Mouse (Mus musculus): Measurements from ENCODE around the gene Ugt1a9. TPM values are rescaled to one million over a fixed set of nuclear protein-coding genes. Genes with fewer than 3 reads are reported as not detected.
"Not testable (repeated sequence)": the region's sequence is repeated elsewhere in the genome, so short reads cannot be mapped to it uniquely, and the experiment has no call there.

Ugt1a9 gene
- polyA plus RNA-seq, 1 experiment = not detected

DNA sequence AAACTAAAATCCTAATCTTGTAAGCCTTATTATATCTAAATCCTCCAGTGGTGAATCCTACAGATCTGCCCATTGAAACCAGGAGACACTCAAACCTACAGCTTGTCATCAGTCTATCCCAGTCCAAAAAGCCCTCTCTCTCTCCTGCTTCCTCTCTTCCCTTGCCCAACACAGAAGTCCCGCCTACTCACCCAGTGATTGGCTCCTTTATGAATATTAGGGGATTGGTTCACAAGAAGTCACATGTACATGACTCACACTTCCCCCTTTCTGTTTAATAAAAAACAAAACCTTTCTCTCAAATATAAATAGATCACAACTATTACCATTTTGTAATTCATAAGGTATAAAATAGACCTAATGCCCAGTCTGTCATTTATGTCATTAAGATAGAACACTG lies 6.5 kb downstream of the Ugt1a9 start:
- TF ChIP-seq CTCF (IDR thresholded peaks at IDR 0.05; ENCODE audit: control insufficient read depth, insufficient read depth, low read length) (no peak), POLR2A (IDR thresholded peaks at IDR 0.05; ENCODE audit: borderline replicate concordance, control insufficient read depth, low read depth, low read length) (no peak)
- Histone ChIP-seq H3K4me1 (ENCODE audit: control insufficient read depth, insufficient read depth, low read length) (no peaks in the 10 kb centered on the region), H3K4me3 (replicated peaks; ENCODE audit: control insufficient read depth, low read depth, low read length) (no peak overlapping the region), H3K27ac (ENCODE audit: control insufficient read depth, insufficient read depth, low read depth, low read length, poor library complexity) (no peak overlapping the region)
- 54% methylated on average over 1 of the region's 1 CpGs for WGBS

DNA sequence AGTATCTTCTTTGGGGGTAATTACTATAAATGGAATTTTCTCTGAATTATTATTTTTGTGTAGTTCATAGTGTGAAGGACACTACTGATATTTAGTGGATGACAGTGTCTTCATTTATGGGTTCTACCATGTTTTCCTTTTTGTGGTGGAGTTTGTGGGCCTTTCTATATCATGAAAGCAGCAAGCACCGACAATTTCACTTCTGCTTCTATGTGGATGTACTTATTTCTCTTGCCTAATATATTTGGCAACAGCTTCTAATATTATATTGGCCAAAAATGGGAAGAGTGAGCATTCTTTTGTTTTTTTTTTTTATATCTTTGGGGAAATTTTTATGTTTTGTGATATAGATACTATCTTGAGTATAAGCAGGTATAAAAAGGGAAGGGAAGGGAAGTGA lies 11.1 kb downstream of the Ugt1a9 start:
- H3K4me3 ChIP-seq (replicated peaks; ENCODE audit: control insufficient read depth, low read depth, low read length) = no peak overlapping the region
- no peak overlapping the region for H3K27ac ChIP-seq (ENCODE audit: control insufficient read depth, insufficient read depth, low read depth, low read length, poor library complexity)
- H3K4me1 ChIP-seq (ENCODE audit: control insufficient read depth, insufficient read depth, low read length) = no peaks in the 10 kb centered on the region
- 22% methylated on average over 1 of the region's 1 CpGs for WGBS
- no peak for TF ChIP-seq CTCF (IDR thresholded peaks at IDR 0.05; ENCODE audit: control insufficient read depth, insufficient read depth, low read length)
- no peak for TF ChIP-seq POLR2A (IDR thresholded peaks at IDR 0.05; ENCODE audit: borderline replicate concordance, control insufficient read depth, low read depth, low read length)

DNA sequence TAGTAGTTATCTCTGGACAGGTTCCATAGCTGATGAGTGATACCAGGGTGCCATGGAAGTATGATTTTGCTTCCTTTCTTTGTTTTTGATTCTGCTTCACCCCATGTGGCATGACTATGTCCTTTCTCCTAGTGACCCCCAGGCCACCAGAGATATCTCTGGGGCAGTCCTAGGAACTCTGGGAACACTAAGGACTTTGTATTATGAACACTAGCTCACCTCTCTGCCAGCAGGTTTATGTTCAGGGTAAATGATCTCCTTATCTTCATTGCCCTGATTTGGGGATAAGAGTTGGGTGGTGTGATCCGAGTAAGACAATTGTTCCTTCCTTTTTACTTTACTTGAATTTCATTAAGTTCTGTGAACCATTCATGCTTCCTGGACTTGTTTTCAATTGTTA lies 15.5 kb downstream of the Ugt1a9 start:
- no peak for TF ChIP-seq CTCF (IDR thresholded peaks at IDR 0.05; ENCODE audit: control insufficient read depth, insufficient read depth, low read length)
- no peak for TF ChIP-seq POLR2A (IDR thresholded peaks at IDR 0.05; ENCODE audit: borderline replicate concordance, control insufficient read depth, low read depth, low read length)
- no peak overlapping the region for H3K27ac ChIP-seq (ENCODE audit: control insufficient read depth, insufficient read depth, low read depth, low read length, poor library complexity)
- WGBS = 51% methylated on average over 1 of the region's 1 CpGs
- no peak overlapping the region for H3K4me3 ChIP-seq (replicated peaks; ENCODE audit: control insufficient read depth, low read depth, low read length)
- H3K4me1 ChIP-seq (ENCODE audit: control insufficient read depth, insufficient read depth, low read length) = no peaks in the 10 kb centered on the region; the same call in 1 of the 2 replicates

DNA sequence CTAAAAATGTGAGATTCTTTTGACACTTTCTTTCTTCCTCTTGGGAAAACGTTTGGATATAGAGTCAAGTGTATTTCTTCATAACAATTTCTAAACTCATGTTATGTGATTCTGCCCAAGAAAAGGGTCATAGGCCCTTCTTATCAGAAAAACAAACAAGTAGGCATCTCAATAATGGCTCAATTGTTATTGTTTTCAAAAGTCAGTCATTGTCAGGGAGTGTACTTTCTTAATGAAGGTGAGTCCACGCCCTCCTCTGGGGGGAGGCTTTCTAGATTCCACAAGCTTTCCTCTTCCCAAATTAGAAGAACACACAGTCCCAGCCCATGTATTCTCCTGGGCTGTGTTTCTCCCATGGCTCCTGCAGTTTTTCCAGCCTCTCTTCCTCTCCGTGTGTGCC lies 16.9 kb downstream of the Ugt1a9 start, which contains the start of gene Ugt1a8:
Gene Ugt1a8, plus strand, starts transcription at position 301 of the 400 bp plus-strand sequence.
- Histone ChIP-seq H3K4me1 (ENCODE audit: control insufficient read depth, insufficient read depth, low read length) (no peaks in the 10 kb centered on the region; the same call in 1 of the 2 replicates), H3K4me3 (replicated peaks; ENCODE audit: control insufficient read depth, low read depth, low read length) (no peak within 1 kb of the TSS), H3K27ac (ENCODE audit: control insufficient read depth, insufficient read depth, low read depth, low read length, poor library complexity) (no peak within 1 kb of the TSS)
- 75% methylated on average over 3 of the region's 3 CpGs for WGBS
- no peak for TF ChIP-seq CTCF (IDR thresholded peaks at IDR 0.05; ENCODE audit: control insufficient read depth, insufficient read depth, low read length)
- TF ChIP-seq POLR2A (IDR thresholded peaks at IDR 0.05; ENCODE audit: borderline replicate concordance, control insufficient read depth, low read depth, low read length) = no peak

DNA sequence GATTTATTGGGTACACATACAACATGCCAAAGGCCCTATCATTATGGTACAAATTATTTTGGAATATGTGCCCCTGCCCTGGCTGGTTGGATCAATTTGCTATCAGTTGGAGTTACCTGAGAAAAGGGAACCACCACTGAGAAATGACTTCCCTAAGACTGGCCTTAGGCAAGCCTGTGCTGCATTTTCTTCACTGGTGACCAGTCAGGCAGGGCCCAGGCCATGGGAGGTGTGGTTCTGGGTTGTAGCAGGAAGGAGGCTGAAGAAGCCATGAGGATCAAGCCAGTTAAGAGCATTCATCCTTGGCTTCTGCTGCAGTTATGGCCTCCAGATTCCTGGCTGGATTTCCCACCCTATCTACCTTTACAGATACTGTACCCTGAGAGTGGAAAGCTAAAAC lies 21.7 kb downstream of the Ugt1a9 start:
- TF ChIP-seq POLR2A (IDR thresholded peaks at IDR 0.05; ENCODE audit: borderline replicate concordance, control insufficient read depth, low read depth, low read length) (no peak), CTCF (IDR thresholded peaks at IDR 0.05; ENCODE audit: control insufficient read depth, insufficient read depth, low read length) (no peak)
- no peaks in the 10 kb centered on the region; the same call in 1 of the 2 replicates for H3K4me1 ChIP-seq (ENCODE audit: control insufficient read depth, insufficient read depth, low read length)
- H3K27ac ChIP-seq (ENCODE audit: control insufficient read depth, insufficient read depth, low read depth, low read length, poor library complexity) = no peak overlapping the region; the same call in 1 of the 2 replicates
- H3K4me3 ChIP-seq (replicated peaks; ENCODE audit: control insufficient read depth, low read depth, low read length) = no peak overlapping the region

DNA sequence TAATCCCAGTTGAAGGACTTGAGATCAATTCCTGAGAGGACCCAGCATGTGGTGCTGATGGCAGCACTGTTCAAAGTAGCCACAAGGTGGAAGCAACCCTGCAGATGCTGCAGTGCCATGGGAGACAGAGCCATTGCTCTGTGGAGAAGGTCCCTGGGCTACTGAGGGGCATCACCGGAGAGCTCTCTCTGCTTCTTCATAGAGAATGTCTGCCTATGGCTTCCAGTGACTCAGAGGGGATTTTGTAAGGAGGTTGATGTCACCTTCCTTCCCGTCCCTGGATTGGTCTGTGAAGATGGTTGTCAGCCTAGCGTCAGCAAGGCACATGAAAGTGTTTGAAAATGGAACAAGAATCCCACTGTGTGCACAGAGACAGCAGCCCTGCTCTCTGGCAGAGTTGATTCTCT lies 23.7 kb downstream of the Ugt1a9 start:
- TF ChIP-seq CTCF (IDR thresholded peaks at IDR 0.05; ENCODE audit: control insufficient read depth, insufficient read depth, low read length) = 0 out of 2 replicates have a peak, but pooled peaks have one; percentile 13
- H3K4me1 ChIP-seq (ENCODE audit: control insufficient read depth, insufficient read depth, low read length); H3K4me3 ChIP-seq (replicated peaks; ENCODE audit: control insufficient read depth, low read depth, low read length): not testable (repeated sequence)
- 3% methylated on average over 3 of the region's 3 CpGs for WGBS
- peak overlapping the region; percentile 79 for H3K27ac ChIP-seq (ENCODE audit: control insufficient read depth, insufficient read depth, low read depth, low read length, poor library complexity)

DNA sequence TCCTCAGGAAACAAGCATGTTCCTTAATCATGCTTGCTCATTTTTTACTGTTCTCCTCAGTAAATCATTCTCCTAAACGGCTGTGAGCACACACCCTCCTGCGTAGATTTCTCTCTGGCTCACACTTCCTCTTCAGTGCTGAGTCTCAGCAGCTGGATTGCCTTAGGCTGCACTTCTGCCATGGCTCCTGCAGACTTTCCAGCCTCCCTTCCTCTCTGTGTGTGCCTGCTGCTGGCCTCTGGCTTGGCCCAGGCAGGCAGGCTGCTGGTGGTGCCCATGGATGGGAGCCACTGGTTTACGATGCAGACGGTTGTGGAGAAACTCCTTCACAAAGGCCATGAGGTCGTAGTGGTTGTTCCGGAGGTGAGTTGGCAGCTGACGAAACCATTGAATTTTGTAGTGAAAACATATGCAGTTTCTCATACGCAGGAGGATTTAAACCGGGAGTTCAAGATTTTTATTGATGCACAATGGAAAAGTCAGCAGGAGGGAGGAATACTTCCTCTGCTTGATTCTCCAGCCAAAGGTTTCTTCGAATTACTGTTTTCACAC lies 24.4 kb downstream of the Ugt1a9 start, which contains the start of gene Ugt1a7c:
Gene Ugt1a7c, plus strand, starts transcription at position 122 of the 552 bp plus-strand sequence.
- Histone ChIP-seq H3K4me3 (replicated peaks; ENCODE audit: control insufficient read depth, low read depth, low read length) (peak within 1 kb of the TSS; percentile 71), H3K27ac (ENCODE audit: control insufficient read depth, insufficient read depth, low read depth, low read length, poor library complexity) (peak within 1 kb of the TSS; percentile 92), H3K4me1 (ENCODE audit: control insufficient read depth, insufficient read depth, low read length) (peaks cover 1% of the 10 kb centered on the region; the same call in 1 of the 2 replicates)
- 3% methylated on average over 10 of the region's 10 CpGs for WGBS
- TF ChIP-seq POLR2A (IDR thresholded peaks at IDR 0.05; ENCODE audit: borderline replicate concordance, control insufficient read depth, low read depth, low read length) = peak; percentile 50; the same call in 1 of the 2 replicates
- TF ChIP-seq CTCF (IDR thresholded peaks at IDR 0.05; ENCODE audit: control insufficient read depth, insufficient read depth, low read length) = no peak

DNA sequence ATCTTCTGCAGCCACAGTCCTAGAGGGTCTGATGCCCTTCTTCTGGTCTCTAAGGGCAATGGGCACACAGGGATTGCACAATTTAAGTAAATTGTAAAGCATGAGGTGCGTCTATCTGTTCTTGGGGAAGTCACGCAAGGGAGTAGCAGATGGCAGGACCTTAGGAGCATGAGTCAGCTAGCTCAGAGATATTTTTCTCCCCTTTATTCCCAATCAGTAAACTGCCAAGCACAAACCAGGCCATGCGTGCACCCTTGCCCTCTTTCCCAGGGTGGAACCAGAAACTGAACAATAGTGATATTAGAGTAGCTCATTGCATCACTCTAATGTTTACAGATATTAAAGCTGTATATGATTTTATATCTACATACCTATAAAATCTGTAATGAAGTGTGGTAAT lies 27.9 kb downstream of the Ugt1a9 start:
- not testable (repeated sequence) for H3K4me3 ChIP-seq (replicated peaks; ENCODE audit: control insufficient read depth, low read depth, low read length); H3K4me1 ChIP-seq (ENCODE audit: control insufficient read depth, insufficient read depth, low read length); H3K27ac ChIP-seq (ENCODE audit: control insufficient read depth, insufficient read depth, low read depth, low read length, poor library complexity)
- 31% methylated on average over 3 of the region's 3 CpGs for WGBS

DNA sequence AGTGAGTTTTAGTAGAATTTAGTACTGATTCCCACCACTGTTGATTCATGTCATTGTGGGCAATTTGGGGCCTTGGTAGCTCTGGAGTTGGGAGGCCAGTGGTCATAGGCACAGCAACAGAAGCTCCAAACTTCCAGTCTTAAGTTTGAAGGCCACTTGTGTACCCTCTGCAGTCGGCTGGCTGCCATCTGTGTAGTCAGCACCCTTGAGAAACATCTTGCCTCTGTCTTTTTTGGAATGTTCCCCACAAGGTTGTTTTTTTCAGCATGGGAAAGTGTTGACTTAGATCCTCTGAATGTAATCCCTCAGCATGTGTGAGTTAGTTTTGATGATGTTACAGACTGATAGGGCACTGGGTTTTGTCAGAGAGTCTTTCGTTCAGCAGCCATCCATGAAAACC lies 29.1 kb downstream of the Ugt1a9 start:
- H3K4me3 ChIP-seq (replicated peaks; ENCODE audit: control insufficient read depth, low read depth, low read length); H3K27ac ChIP-seq (ENCODE audit: control insufficient read depth, insufficient read depth, low read depth, low read length, poor library complexity); H3K4me1 ChIP-seq (ENCODE audit: control insufficient read depth, insufficient read depth, low read length): not testable (repeated sequence)
- WGBS = 75% methylated on average over 2 of the region's 2 CpGs

DNA sequence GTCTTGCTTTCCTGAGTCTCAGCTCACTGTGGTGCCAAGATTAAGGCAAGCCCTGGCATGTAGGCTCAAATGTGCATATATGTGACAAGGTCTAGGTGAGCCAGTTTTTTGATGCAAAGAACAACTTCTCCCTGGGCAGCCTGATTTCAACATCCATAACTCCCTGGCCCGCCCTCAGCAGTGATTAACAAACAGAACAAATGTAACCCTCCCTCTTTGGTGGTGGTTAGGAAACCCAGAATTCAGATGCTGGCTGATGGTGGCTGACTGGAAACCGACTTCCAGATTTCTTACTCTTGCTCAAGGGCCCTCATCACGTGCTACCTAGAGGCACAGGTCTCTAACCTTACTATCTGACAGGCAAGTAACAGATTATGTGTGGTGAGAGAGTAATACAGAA lies 32.4 kb downstream of the Ugt1a9 start, which contains the start of gene Ugt1a6b:
Gene Ugt1a6b, plus strand, starts transcription at position 234 of the 400 bp plus-strand sequence.
- not testable (repeated sequence) for H3K4me1 ChIP-seq (ENCODE audit: control insufficient read depth, insufficient read depth, low read length); H3K4me3 ChIP-seq (replicated peaks; ENCODE audit: control insufficient read depth, low read depth, low read length)
- H3K27ac ChIP-seq (ENCODE audit: control insufficient read depth, insufficient read depth, low read depth, low read length, poor library complexity) = peak within 1 kb of the TSS; percentile 65; the same call in 1 of the 2 replicates
- WGBS = 10% methylated on average over 3 of the region's 3 CpGs

DNA sequence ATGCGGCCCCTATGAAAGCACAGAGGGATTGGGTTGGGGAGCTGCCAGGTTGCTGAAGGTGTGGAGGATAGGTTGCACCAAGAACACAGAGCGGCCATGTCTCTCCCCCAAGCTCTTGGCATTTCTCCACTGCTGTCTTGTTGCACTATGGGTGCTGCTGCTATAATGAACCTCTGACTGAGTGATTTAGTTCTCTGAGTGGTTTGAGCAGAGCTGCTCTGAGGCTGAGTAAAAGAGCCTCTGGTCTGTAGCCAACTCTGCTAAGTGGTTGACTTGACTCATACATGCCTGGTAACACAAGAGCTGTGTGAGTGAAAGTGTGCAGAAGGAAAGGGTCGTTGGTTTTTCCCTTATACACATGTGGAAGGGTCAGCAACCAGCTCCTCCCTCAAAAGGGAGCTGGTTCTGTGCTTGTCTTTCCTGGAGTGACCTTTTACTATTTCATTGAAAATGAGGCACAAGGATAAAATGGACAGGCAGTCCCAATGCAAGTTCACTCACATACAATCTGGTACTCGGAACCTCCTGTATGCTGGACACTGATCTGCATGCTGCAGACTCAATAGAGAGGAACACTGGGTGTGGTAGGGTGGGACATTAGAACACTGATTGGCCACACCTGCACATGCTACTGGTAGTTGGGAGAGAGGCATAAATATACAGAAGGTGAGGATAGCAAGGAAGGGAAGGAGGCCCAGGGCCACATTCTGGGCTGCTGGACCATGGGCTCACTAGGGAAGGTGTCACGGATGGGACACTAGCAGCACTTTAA lies 33.3 kb downstream of the Ugt1a9 start:
- not testable (repeated sequence) for H3K27ac ChIP-seq (ENCODE audit: control insufficient read depth, insufficient read depth, low read depth, low read length, poor library complexity); H3K4me3 ChIP-seq (replicated peaks; ENCODE audit: control insufficient read depth, low read depth, low read length); H3K4me1 ChIP-seq (ENCODE audit: control insufficient read depth, insufficient read depth, low read length)
- 70% methylated on average over 5 of the region's 5 CpGs for WGBS
